Mouse (Mus musculus) neutrophil, adult 59 days (primary cell): ENCODE measurements around the gene Gm28230. TPM values are rescaled to one million over a fixed set of nuclear protein-coding genes. Genes with fewer than 3 reads are reported as not detected.

Experiments
- total RNA-seq, 2 experiments: library from RNA; stranded (reverse); gene quantifications; 1 replicate in 1 of 2; 2 replicates in 1 of 2; pipeline ENCODE4 v1.2.4; 2023

The Gm28230 gene
- total RNA-seq, result not detected

GRCm38 (mm10) chr2:74726551-74726950 lies at the start of gene Gm28230:
Gm28230 (plus strand) TSS chr2:74726728.

GRCm38 (mm10) chr2:74678891-74679595 lies 47.5 kb upstream of the Gm28230 start, which contains the start of gene Hoxd11:
Hoxd11 (plus strand) TSS chr2:74679557.

GRCm38 (mm10) chr2:74691022-74691951 lies 35.2 kb upstream of the Gm28230 start, which contains the start of gene Hoxd10:
Hoxd10 (plus strand) TSS chr2:74691924.

GRCm38 (mm10) chr2:74697567-74698121 lies 28.9 kb upstream of the Gm28230 start, which contains the start of gene Hoxd9:
Hoxd9 (plus strand) TSS chr2:74697727.

GRCm38 (mm10) chr2:74704393-74704998 lies 22.0 kb upstream of the Gm28230 start, which contains the start of gene Hoxd8:
Hoxd8 (plus strand) TSS chr2:74704615.

GRCm38 (mm10) chr2:74711721-74712621 lies 14.6 kb upstream of the Gm28230 start, which contains the start of the genes Hoxd3 and Hoxd4:
Hoxd3 (plus strand) TSS chr2:74711927.
Hoxd4 (plus strand) TSS chr2:74711929.

GRCm38 (mm10) chr2:74762522-74763244 lies 36.2 kb downstream of the Gm28230 start, which contains the start of gene Hoxd1:
Hoxd1 (plus strand) TSS chr2:74762980.

Other genes starting within 250 kb of the Gm28230 start
- 10 to 100 TPM; 42.3 to 47.5 TPM for gene Lnpk, start 147.3 kb upstream of the Gm28230 start, total RNA-seq
- gene Evx2, start 67.2 kb upstream of the Gm28230 start, total RNA-seq, result not detected
- gene Hoxd13, start 58.4 kb upstream of the Gm28230 start, total RNA-seq, result not detected
- not detected for gene Hoxd12, start 51.7 kb upstream of the Gm28230 start, total RNA-seq
- gene Hoxd11, start 47.2 kb upstream of the Gm28230 start, total RNA-seq, result not detected
- not detected for gene Hoxd10, start 34.8 kb upstream of the Gm28230 start, total RNA-seq
- not detected for gene Hoxd9, start 29.0 kb upstream of the Gm28230 start, total RNA-seq
- not detected for gene Hoxd8, start 22.1 kb upstream of the Gm28230 start, total RNA-seq
- gene Hoxd3, start 14.8 kb upstream of the Gm28230 start, total RNA-seq, result not detected
- gene Hoxd4, start 14.8 kb upstream of the Gm28230 start, total RNA-seq, result not detected
- gene Hoxd1, start 36.3 kb downstream of the Gm28230 start, total RNA-seq, result not detected
- 10 to 100 TPM; 14.1 to 14.7 TPM for gene Mtx2, start 99.1 kb downstream of the Gm28230 start, total RNA-seq